Mouse (Mus musculus) adrenal gland, postnatal 36 days (tissue): Measurements from ENCODE around the gene Cd4. TPM values are rescaled to one million over a fixed set of nuclear protein-coding genes. Genes with fewer than 3 reads are reported as not detected.

Experiments
- total RNA-seq, 2 experiments: library from RNA; stranded (reverse); gene quantifications; 2 replicates each; pipeline ENCODE4 v1.2.3; 2021

The Cd4 gene
- total RNA-seq, 2 experiments from 2014 or later, result 0.30 to 0.50 TPM

Other genes starting within 250 kb of the Cd4 start
- 100 to 1,000 TPM in 1 of 2 experiments, 10 to 100 TPM in 1; 77.0 to 113 TPM for gene Lpcat3, start 225.2 kb downstream of the Cd4 start, total RNA-seq
- gene Emg1, start 176.0 kb downstream of the Cd4 start, total RNA-seq, result 10 to 100 TPM; 87.2 to 88.2 TPM
- gene Phb2, start 175.9 kb downstream of the Cd4 start, total RNA-seq, result 100 to 1,000 TPM; 308 to 325 TPM
- 1 to 10 TPM; 5.5 to 9.6 TPM for gene Ptpn6, start 149.5 kb downstream of the Cd4 start, total RNA-seq
- gene Grcc10, start 146.8 kb downstream of the Cd4 start, total RNA-seq, result 100 to 1,000 TPM; 331 to 397 TPM
- under 1 TPM in 1 of 2 experiments, not detected in 1; 0.56 TPM for gene Gm45234, start 132.2 kb downstream of the Cd4 start, total RNA-seq
- gene Atn1, start 131.7 kb downstream of the Cd4 start, total RNA-seq, result 10 to 100 TPM; 77.4 to 78.1 TPM
- gene Eno2, start 118.5 kb downstream of the Cd4 start, total RNA-seq, result 10 to 100 TPM; 12.4 to 32.6 TPM
- gene Lrrc23, start 108.5 kb downstream of the Cd4 start, total RNA-seq, result under 1 TPM in 1 of 2 experiments, not detected in 1; 0.43 TPM
- gene Spsb2, start 79.6 kb downstream of the Cd4 start, total RNA-seq, result 10 to 100 TPM; 16.9 to 25.4 TPM
- gene Tpi1, start 73.9 kb downstream of the Cd4 start, total RNA-seq, result 100 to 1,000 TPM; 406 to 411 TPM
- gene Usp5, start 58.7 kb downstream of the Cd4 start, total RNA-seq, result 100 to 1,000 TPM; 120 to 126 TPM
- 1 to 10 TPM; 5.9 to 9.2 TPM for gene Cdca3, start 58.7 kb downstream of the Cd4 start, total RNA-seq
- 1 to 10 TPM; 6.2 to 8.1 TPM for gene Gnb3, start 47.9 kb downstream of the Cd4 start, total RNA-seq
- gene P3h3, start 30.5 kb downstream of the Cd4 start, total RNA-seq, result 10 to 100 TPM; 21.7 to 24.5 TPM
- 1 to 10 TPM in 1 of 2 experiments, under 1 TPM in 1; 0.89 to 1.2 TPM for gene Gpr162, start 24.2 kb downstream of the Cd4 start, total RNA-seq
- 1 to 10 TPM; 1.0 to 1.3 TPM for gene Lag3, start 23.5 kb upstream of the Cd4 start, total RNA-seq
- 100 to 1,000 TPM; 753 to 830 TPM for gene Ptms, start 31.9 kb upstream of the Cd4 start, total RNA-seq
- 100 to 1,000 TPM; 284 to 296 TPM for gene Mlf2, start 43.2 kb upstream of the Cd4 start, total RNA-seq
- 100 to 1,000 TPM; 121 to 176 TPM for gene Cops7a, start 77.3 kb upstream of the Cd4 start, total RNA-seq
- 1 to 10 TPM; 2.1 to 3.4 TPM for gene Pianp, start 108.5 kb upstream of the Cd4 start, total RNA-seq
- 10 to 100 TPM; 41.3 to 53.8 TPM for gene Zfp384, start 120.9 kb upstream of the Cd4 start, total RNA-seq
- 10 to 100 TPM; 54.4 to 79.5 TPM for gene Ing4, start 151.5 kb upstream of the Cd4 start, total RNA-seq
- gene Acrbp, start 161.5 kb upstream of the Cd4 start, total RNA-seq, result 1 to 10 TPM; 6.9 to 7.1 TPM
- under 1 TPM; 0.40 to 0.60 TPM for gene Lpar5, start 179.7 kb upstream of the Cd4 start, total RNA-seq
- gene Chd4, start 207.8 kb upstream of the Cd4 start, total RNA-seq, result 100 to 1,000 TPM; 166 to 201 TPM
- gene Nop2, start 243.7 kb upstream of the Cd4 start, total RNA-seq, result 10 to 100 TPM; 39.5 to 64.3 TPM